Mouse (Mus musculus) lung, adult 2 months (tissue): Measurements from ENCODE around the gene Wdr46. TPM values are rescaled to one million over a fixed set of nuclear protein-coding genes. Genes with fewer than 3 reads are reported as not detected.
"Not testable (repeated sequence)": the region's sequence is repeated elsewhere in the genome, so short reads cannot be mapped to it uniquely, and the experiment has no call there.

ENCODE experiments used
- DNase-seq: peaks from one replicate; pipeline ENCODE4 v3.0.0; 2022
- H3K4me1 ChIP-seq: fragments of 200-500 bp; 2 replicates; pipeline ENCODE4 v1.6.1; 2011; ENCODE audit warnings: low read length; ENCODE audit not compliant: control insufficient read depth, insufficient read depth
- H3K4me3 ChIP-seq: fragments of 200-500 bp; replicated peaks from 2 replicates; pipeline ENCODE3; 2011; ENCODE audit warnings: low read depth, mild to moderate bottlenecking, control low read depth, low read length; ENCODE audit errors: extremely low read depth
- CTCF ChIP-seq: fragments of 200-500 bp; IDR thresholded peaks from 2 replicates; pipeline ENCODE4 v1.5.1; 2011; ENCODE audit warnings: mild to moderate bottlenecking, low read length, control low read depth; ENCODE audit not compliant: insufficient read depth
- POLR2A ChIP-seq: fragments of 200-500 bp; IDR thresholded peaks from 2 replicates; pipeline ENCODE4 v1.6.1; 2011; ENCODE audit warnings: low read depth, mild to moderate bottlenecking, control low read depth, low read length, borderline replicate concordance; ENCODE audit errors: extremely low read depth
- WGBS: fragments of 180-500 bp; shearing (Covaris S2); methylation state at CpG from one replicate; pipeline ENCODE4 v1.1.7; 2018; 5-methylcytosine and 5-hydroxymethylcytosine counted together
- polyA plus RNA-seq: library from polyadenylated mRNA; depleted of rRNA; stranded (reverse); fragments of >200 nt; gene quantifications from 2 replicates; pipeline ENCODE4 v1.2.3, GENCODE M21; 2012

Wdr46 gene
- polyA plus RNA-seq, 1 experiment, result 16.8 TPM

DNA sequence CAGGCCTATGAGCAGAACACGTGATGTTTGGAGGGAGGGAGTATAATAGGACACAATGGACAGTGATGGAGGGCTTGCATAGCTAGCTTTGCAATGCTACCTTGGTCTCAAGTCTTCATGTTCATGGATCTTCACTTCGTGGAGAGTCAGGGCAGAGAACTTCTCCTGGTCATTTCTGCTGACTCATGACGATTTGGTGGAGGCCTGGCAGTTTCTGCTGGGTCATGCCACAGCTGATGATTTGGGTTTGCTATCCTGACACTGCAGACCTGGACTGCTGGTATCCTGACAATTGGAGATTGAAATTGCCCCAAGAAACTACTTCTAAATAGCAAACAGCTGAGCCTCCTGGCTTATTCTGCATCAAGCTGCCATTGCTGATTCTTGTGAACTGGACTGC lies 33.1 kb downstream of the Wdr46 start:
- WGBS, result 67% methylated on average over 3 of the region's 3 CpGs
- Histone ChIP-seq H3K4me1 (no peaks in the 10 kb centered on the region), H3K4me3 (no peak overlapping the region)
- no peak for TF ChIP-seq POLR2A
- no peak for TF ChIP-seq CTCF
- no peak for DNase-seq

DNA sequence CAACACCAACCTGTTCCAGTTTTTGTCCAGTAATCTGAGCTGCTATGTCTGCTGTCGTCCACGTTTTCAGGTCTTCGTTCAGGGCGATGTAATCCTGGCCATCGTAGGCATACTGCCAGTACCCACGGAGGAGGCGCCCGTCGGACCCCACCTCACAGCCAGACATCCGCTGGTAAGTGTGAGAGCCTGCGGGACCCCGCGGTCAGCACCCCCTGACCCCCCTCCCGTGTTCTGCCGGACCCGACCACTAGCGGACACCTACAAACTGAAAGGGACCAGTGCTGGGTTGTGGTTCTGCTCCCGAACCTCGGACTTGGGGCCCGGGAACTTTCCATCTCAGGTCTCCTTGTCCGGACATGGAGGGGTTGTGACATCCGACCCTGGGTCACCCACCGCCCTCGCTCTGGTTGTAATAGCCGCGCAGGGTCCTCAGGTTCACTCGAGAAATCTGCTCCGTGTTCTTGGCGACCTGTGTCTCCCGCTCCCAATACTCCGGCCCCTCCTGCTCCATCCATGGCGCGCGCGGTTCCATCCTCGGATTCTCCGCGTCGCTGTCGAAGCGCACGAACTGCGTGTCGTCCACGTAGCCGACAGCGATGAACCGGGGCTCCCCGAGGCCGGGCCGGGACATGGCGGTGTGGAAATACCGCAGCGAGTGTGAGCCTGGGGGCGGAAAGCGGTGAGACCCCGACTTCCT lies 37.5 kb downstream of the Wdr46 start:
- 3% methylated on average over 57 of the region's 57 CpGs for WGBS
- DNase-seq, result no peak
- Histone ChIP-seq H3K4me1 (peaks cover 15% of the 10 kb centered on the region), H3K4me3 (peak overlapping the region; percentile 81)
- TF ChIP-seq CTCF (no peak), POLR2A (no peak)

DNA sequence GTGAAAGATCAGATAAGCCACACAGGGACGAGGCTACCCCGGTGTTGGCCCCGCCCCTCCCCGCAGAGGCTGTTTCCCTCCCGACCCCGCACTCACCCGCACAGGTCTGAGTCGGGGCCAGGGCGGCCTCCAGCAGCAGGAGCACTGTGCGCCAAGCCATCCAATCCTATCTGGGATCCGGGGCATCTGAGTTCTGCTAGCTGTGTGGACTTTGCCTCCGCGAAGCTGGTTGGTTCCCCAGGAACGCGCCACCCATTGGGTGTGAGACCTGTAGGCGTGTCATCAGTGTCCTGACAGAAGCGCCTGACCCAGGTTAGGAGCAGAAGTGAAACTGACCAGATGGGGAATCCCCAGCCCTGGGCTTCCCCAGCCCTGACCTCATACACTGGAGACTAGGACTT lies 38.2 kb downstream of the Wdr46 start:
- Histone ChIP-seq H3K4me1 (peaks cover 15% of the 10 kb centered on the region), H3K4me3 (peak overlapping the region; percentile 81)
- under 1% methylated on average over 17 of the region's 17 CpGs for WGBS
- TF ChIP-seq POLR2A, result peak; percentile 84; the same call in 1 of the 2 replicates
- TF ChIP-seq CTCF, result no peak
- peak; percentile 80 for DNase-seq

DNA sequence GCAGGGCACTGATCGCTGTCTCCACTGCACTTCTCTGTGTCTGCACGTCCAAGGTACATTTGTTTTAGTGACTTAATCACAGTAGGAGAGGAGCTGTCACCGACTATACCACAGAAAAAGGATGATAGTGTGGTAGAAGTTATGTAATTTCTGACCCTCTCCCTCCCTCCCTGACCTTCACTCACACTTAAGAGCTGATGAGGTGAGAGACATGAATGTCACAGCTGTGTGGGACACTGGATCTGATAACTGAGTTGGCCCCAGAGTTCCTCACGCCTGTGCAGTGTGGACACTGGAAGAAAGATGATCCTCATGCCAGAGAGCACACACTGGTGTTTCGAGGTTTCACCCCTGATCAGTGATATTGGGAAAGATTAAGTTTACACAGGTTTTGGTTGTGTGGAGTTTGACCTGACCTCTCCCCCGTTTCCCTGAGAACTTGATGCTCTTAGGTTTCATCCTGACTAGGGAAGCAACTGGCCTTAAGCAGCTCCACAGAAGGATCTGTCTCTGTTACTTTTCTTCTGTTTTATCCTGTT lies 39.1 kb downstream of the Wdr46 start:
- WGBS, result 47% methylated on average over 6 of the region's 6 CpGs
- TF ChIP-seq CTCF (no peak), POLR2A (no peak)
- DNase-seq, result no peak
- H3K4me3 ChIP-seq, result no peak overlapping the region
- H3K4me1 ChIP-seq, result peaks cover 15% of the 10 kb centered on the region

DNA sequence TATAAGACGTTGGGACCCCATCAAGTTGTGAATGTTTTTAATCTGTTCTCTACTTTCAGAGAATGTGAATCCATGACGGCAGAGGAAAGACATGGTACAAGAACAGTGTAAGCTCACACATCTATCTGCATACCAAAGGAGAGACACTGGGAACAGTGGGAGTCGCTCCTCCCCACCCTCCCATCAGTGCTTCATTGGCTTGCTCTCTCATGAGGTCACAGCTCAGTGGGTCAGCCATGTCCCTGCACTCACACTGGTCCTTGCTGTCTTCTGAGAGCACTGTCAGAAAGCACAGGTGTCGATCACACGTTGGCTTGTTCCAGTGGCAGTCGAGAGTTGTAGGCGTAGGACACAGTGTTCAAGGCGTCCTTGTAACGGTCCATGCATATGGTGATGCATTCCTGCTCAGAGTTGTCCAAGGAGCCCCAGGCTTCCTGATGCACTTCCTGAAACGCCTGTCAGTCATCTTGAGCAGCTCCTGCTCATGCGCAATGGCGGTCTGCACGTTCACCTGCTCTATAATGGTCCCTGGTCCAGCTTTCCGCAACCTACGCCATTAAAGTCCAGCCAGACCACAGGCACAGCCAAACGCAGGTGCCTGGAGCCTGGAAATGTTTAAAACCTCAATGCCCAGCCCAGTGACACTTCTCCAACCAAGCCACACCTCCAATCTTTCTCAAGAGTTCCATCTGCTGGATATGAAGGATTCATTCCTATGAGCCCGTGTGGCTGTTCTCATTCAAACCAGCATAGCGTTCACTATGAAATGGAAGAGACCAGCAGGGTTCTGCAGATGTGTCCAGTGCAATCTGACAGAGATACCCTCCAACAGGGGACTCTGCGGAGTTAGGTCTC lies 39.9 kb downstream of the Wdr46 start:
- H3K4me1 ChIP-seq, result peaks cover 15% of the 10 kb centered on the region
- TF ChIP-seq CTCF (no peak), POLR2A (no peak)
- H3K4me3 ChIP-seq, result no peak overlapping the region
- WGBS, result 69% methylated on average over 19 of the region's 19 CpGs
- no peak for DNase-seq

DNA sequence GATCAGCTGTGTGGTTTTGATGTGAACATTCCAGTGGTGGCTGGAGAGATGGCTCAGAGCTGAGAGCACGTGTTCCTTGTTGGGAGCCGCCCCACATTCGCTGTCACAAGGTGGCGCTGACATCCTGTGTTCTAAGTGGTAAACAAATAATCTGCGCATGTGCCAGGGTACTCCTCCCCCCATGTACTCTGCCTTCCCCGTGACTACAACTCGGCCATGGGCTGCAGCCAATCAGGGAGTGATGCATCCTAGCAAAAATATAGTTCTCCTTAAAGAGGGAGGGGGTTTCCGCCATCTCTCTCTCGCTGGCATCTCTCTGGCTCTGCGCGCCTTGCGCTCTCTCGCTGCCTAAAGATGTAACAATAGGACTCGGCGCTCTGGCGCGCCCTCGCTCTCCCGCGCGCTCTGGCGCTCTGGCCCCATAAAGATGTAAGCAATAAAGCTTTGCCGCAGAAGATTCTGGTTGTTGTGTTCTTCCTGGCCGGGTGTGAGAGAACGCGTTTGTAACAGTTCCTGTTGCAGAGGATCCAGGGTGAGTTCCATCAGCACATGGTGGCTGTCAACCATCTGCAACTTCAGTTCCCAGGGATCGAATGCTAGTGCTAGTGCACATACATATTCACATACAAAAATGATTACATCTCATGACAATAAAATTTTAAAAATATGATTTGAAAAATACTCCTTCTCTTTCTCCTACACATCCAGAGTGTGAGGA lies 40.9 kb downstream of the Wdr46 start:
- Histone ChIP-seq H3K4me1 (peaks cover 15% of the 10 kb centered on the region), H3K4me3 (peak overlapping the region; percentile 58)
- WGBS, result under 1% methylated on average over 27 of the region's 27 CpGs
- TF ChIP-seq CTCF, result peak; percentile 34; the same call in 1 of the 2 replicates
- TF ChIP-seq POLR2A, result peak; percentile 64; the same call in 1 of the 2 replicates
- DNase-seq, result peak; percentile 73

DNA sequence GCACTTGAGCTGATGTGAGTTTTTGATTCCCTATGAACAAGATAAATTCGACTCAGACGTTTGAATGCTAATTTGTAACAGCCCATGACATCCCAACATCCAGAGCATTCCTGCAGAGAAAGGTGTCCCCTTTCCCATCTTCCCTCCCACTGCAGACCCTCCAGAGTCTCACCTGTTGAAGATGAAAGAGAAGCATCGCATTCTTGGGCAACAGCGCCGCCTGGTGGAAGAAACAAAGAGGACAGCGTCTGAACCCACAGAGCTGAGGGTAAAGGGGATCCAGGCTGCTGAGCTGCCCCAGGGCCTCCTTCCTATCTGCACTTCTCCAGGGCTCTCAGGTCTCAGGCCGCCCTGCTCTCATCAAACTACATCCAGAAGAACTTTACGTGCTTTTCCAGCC lies 41.7 kb downstream of the Wdr46 start:
- DNase-seq, result peak; percentile 65
- WGBS, result 5% methylated on average over 8 of the region's 8 CpGs
- H3K4me1 ChIP-seq, result peaks cover 15% of the 10 kb centered on the region
- TF ChIP-seq CTCF, result peak; percentile 68
- not testable (repeated sequence) for H3K4me3 ChIP-seq

DNA sequence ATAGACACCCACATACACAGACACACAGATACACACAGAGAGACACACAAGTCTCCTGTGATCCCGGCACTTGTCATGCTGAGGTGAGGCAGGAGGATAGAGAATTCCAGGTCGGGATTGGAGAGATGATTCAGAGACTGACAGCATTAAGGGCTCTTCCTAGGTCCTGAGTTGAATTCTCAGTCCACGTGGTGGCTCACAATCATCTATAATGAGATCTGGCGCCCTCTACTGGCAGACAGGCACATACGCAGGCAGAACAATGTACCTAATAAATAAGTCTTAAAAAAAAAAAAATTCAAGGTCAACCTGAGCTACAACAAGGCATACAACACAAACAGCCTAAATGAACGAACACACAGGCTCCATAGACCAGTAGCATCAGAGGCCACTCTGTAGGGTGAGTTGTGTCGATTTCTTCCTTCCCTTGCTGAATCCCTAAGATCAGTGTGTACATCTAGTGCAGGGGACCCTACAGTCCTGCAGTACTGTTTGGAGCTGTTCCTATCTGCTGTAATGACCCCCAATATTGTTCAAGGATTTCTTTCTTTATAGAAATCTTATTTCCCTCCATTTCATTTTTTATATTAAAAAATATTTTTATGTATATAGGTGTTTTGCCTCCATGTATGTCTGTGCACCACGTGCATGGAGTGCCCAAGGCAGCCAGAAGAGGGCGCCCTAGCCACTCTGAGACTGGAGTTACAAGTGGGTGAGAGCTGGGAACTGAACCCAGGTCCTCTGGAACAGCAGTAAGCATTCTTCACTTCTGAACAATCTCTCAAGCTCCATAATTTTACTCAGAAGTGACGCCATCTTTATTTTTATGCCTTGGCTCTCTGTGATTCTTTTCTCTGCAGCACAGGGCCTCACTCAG lies 51.6 kb downstream of the Wdr46 start:
- TF ChIP-seq POLR2A (no peak), CTCF (peak; percentile 71)
- peak; percentile 52 for DNase-seq
- 31% methylated on average over 10 of the region's 10 CpGs for WGBS
- Histone ChIP-seq H3K4me1 (no peaks in the 10 kb centered on the region), H3K4me3 (no peak overlapping the region)
